Mouse (Mus musculus) ES-E14 (cell line): Measurements from ENCODE around the gene Trio. TPM values are rescaled to one million over a fixed set of nuclear protein-coding genes. Genes with fewer than 3 reads are reported as not detected.

Source experiments
- DNase-seq: peaks from one replicate; pipeline ENCODE4 v3.0.0-alpha.2; 2013; ENCODE audit warnings: low read depth, low spot score
- H3K27ac ChIP-seq: 2 replicates; pipeline ENCODE4 v1.5.1; 2012; ENCODE audit warnings: low read depth, mild to moderate bottlenecking, low read length, moderate library complexity, mixed read lengths; ENCODE audit not compliant: poor library complexity, insufficient read depth, severe bottlenecking
- H3K36me3 ChIP-seq: 2 replicates; pipeline ENCODE4 v1.6.1; 2012; ENCODE audit warnings: mild to moderate bottlenecking, low read length, moderate library complexity, mixed read lengths; ENCODE audit not compliant: control insufficient read depth, poor library complexity, insufficient read depth, severe bottlenecking
- H3K4me1 ChIP-seq, 2 experiments: fragments of 150-350 bp in 1 of 2; sonication (generic) in 1 of 2; 2 replicates each; pipeline ENCODE4 v1.6.1; 2012; ENCODE audit warnings: low read length in 2 of 2, mild to moderate bottlenecking in 1 of 2, mixed read lengths in 1 of 2; ENCODE audit not compliant: control insufficient read depth in 2 of 2, insufficient read depth in 2 of 2, poor library complexity in 1 of 2
- H3K4me3 ChIP-seq, 2 experiments: fragments of 150-350 bp in 1 of 2; sonication (generic) in 1 of 2; 2 replicates each; pipeline ENCODE4 v1.5.1; 2012; ENCODE audit warnings: low read length in 2 of 2, low read depth in 1 of 2, mild to moderate bottlenecking in 1 of 2, mixed read lengths in 1 of 2; ENCODE audit not compliant: insufficient read depth in 1 of 2, poor library complexity in 1 of 2, severe bottlenecking in 1 of 2
- H3K9ac ChIP-seq: 2 replicates; pipeline ENCODE4 v1.6.1; 2012; ENCODE audit warnings: low read depth, mild to moderate bottlenecking, low read length, mixed read lengths; ENCODE audit not compliant: poor library complexity, insufficient read depth, severe bottlenecking
- H3K9me3 ChIP-seq: fragments of 150-350 bp; sonication (generic); 2 replicates; pipeline ENCODE4 v1.6.1; 2012; ENCODE audit warnings: low read depth, mild to moderate bottlenecking, low read length; ENCODE audit not compliant: control insufficient read depth, insufficient read depth
- CHD2 ChIP-seq: IDR thresholded peaks from 2 replicates; pipeline ENCODE4 v1.6.1; 2014; ENCODE audit warnings: mild to moderate bottlenecking, low read depth, low read length, inconsistent platforms
- HCFC1 ChIP-seq: IDR thresholded peaks from 2 replicates; pipeline ENCODE4 v1.6.1; 2012; ENCODE audit warnings: low read length, inconsistent platforms, borderline replicate concordance; ENCODE audit not compliant: insufficient read depth
- MAFK ChIP-seq: IDR thresholded peaks from 2 replicates; pipeline ENCODE4 v1.6.1; 2014; ENCODE audit warnings: mild to moderate bottlenecking, low read depth, low read length, inconsistent platforms; ENCODE audit not compliant: insufficient read depth
- ZC3H11A ChIP-seq: IDR thresholded peaks from 2 replicates; pipeline ENCODE4 v1.6.1; 2012; ENCODE audit warnings: low read depth, mild to moderate bottlenecking, inconsistent platforms, low read length, borderline replicate concordance
- ZNF384 ChIP-seq: IDR thresholded peaks from 2 replicates; pipeline ENCODE4 v1.6.1; 2012; ENCODE audit warnings: low read depth, low read length, inconsistent platforms
- in situ Hi-C, 2 experiments: fragments of 600-800 bp; cut with MboI; formaldehyde crosslinking; loops; one replicate each; pipeline ENCODE4 v1.15.1; 2025; ENCODE audit warnings: low sequenced_read_pairs in 2 of 2, inconsistent platforms in 1 of 2; ENCODE audit not compliant: unreplicated experiment in 2 of 2
- total RNA-seq: library from RNA; depleted of rRNA; stranded (reverse); fragments of 300-350 nt; gene quantifications from 2 replicates; pipeline ENCODE4 v1.2.3, GENCODE M21; 2012

The Trio gene
- total RNA-seq, 1 experiment: 34.4 TPM

GRCm38 (mm10) chr15:27825390-27825789 is 200.3 kb downstream of the Trio start:
- no peaks in the 10 kb centered on the region for H3K4me1 ChIP-seq
- no peak overlapping the region for H3K9ac ChIP-seq
- H3K36me3 ChIP-seq: peaks cover 4% of the 10 kb centered on the region; the same call in 1 of the 2 replicates
- no peaks in the 10 kb centered on the region for H3K9me3 ChIP-seq
- no peak overlapping the region for H3K4me3 ChIP-seq
- TF ChIP-seq ZC3H11A (no peak), HCFC1 (no peak), CHD2 (no peak), ZNF384 (no peak)
- no peak for DNase-seq
- in situ Hi-C loops: no loop called here
- H3K27ac ChIP-seq: no peak overlapping the region

- no peak for DNase-seq
- no peak overlapping the region for H3K4me3 ChIP-seq
- no peaks in the 10 kb centered on the region for H3K4me1 ChIP-seq
- in situ Hi-C loops: no loop called here
- H3K9ac ChIP-seq: no peak overlapping the region
- no peak for TF ChIP-seq CHD2
- no peak overlapping the region for H3K27ac ChIP-seq
- H3K9me3 ChIP-seq: no peaks in the 10 kb centered on the region
- H3K36me3 ChIP-seq: peaks cover 4% of the 10 kb centered on the region; the same call in 1 of the 2 replicates
Measured at GRCm38 (mm10) chr15:27823581-27823980, 202.1 kb downstream of the Trio start.

DNA sequence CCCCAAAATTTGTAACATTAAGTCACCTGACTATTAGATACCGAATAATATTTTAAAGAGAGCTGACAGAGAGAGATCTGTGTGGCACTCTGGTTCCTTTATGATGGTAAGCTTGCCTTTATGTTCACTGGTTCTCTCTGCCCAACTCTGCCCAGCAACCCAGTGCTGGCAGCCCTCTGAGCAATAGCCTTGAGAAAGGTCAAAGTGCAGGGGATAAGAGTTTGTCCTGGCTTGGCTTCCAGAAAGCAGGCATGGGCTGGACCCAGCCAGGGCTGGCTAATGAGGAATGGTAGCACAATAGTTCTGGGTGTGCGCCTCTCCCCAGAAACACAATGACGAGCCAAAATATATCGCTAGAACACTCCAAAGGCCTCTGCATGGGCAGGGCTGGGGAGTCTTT is 203.2 kb downstream of the Trio start:
- peaks cover 7% of the 10 kb centered on the region; the same call in 1 of the 2 replicates for H3K36me3 ChIP-seq
- H3K4me1 ChIP-seq: peaks cover 0 to 3% of the 10 kb centered on the region in 2 experiments; a peak in 1 of 4 replicates
- in situ Hi-C loops: no loop called here
- H3K27ac ChIP-seq: no peak overlapping the region
- H3K4me3 ChIP-seq: no peak overlapping the region
- DNase-seq: no peak
- H3K9ac ChIP-seq: no peak overlapping the region
- TF ChIP-seq CHD2: no peak
- no peak for TF ChIP-seq ZNF384
- no peak for TF ChIP-seq ZC3H11A
- no peak for TF ChIP-seq HCFC1
- no peak for TF ChIP-seq MAFK
- H3K9me3 ChIP-seq: no peaks in the 10 kb centered on the region

DNA sequence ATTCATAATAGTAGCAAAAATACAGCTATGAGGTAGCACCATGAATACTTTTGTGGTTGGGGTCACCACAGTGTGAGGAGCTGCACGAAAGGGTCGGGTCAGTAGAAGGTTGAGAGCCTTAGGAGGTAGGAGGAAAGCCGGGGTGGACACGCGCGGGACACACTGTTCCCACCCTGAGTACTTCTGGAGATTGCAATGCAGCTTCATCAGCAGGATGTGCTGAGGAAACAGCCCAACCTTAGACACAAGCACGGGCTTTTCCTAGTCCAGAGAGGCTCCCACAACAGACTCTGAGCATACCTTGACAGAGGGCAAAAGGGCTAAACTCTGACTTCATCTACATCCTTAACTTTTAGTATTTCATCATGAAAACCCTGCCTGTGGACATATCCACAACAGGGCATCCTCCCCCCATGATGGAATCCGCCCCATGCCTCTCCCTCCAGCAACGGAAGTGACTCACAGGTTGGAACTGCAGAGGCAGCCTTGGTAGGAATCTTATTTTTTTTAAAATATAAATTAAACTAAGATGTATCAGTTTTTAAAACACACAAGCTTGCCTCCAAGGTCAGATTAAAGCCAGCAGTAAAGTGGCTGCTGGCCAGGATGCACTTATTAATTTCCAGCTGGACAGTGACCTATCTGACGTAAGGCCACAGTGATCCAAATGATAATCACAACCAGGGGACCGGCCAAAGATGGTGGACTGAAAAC is 203.8 kb downstream of the Trio start:
- peaks cover 7% of the 10 kb centered on the region; the same call in 1 of the 2 replicates for H3K36me3 ChIP-seq
- in situ Hi-C loops: no loop called here
- H3K4me1 ChIP-seq: peaks cover 0 to 3% of the 10 kb centered on the region in 2 experiments; a peak in 1 of 4 replicates

GRCm38 (mm10) chr15:27817096-27817495 is 208.6 kb downstream of the Trio start:
- TF ChIP-seq HCFC1 (no peak), ZNF384 (no peak), MAFK (no peak), CHD2 (no peak), ZC3H11A (no peak)
- in situ Hi-C loops: no loop called here
- no peak for DNase-seq
- no peaks in the 10 kb centered on the region for H3K9me3 ChIP-seq
- no peak overlapping the region for H3K27ac ChIP-seq
- peaks cover 0 to 3% of the 10 kb centered on the region in 2 experiments; a peak in 1 of 4 replicates for H3K4me1 ChIP-seq
- H3K9ac ChIP-seq: no peak overlapping the region
- H3K36me3 ChIP-seq: peaks cover 3% of the 10 kb centered on the region; the same call in 1 of the 2 replicates
- no peak overlapping the region for H3K4me3 ChIP-seq

More for the DNA sequence above, 203.8 kb downstream of the Trio start:
- Histone ChIP-seq H3K4me3 (no peak overlapping the region), H3K9ac (no peak overlapping the region), H3K27ac (no peak overlapping the region), H3K9me3 (no peaks in the 10 kb centered on the region)
- no peak for DNase-seq
- TF ChIP-seq HCFC1 (no peak), CHD2 (no peak), ZNF384 (no peak), MAFK (no peak), ZC3H11A (no peak)
